Mouse (Mus musculus): ENCODE results near the gene Syt11. TPM values are rescaled to one million over a fixed set of nuclear protein-coding genes. Genes with fewer than 3 reads are reported as not detected.
"Not testable (repeated sequence)": the region's sequence is repeated elsewhere in the genome, so short reads cannot be mapped to it uniquely, and the experiment has no call there.

Gene Syt11
- total RNA-seq (2021), result 7.5 and 15.1 TPM in 2 replicates
- long read RNA-seq, experiment 1, full-length matches to known transcripts, result 5 of 7 reads
- long read RNA-seq, experiment 1, partial matches to known transcripts, result 0 of 7 reads
- long read RNA-seq, experiment 1, other reads (novel, unspliced or antisense), result 2 of 7 reads
- long read RNA-seq, experiment 2, full-length matches to known transcripts, result 2 of 4 reads
- long read RNA-seq, experiment 2, partial matches to known transcripts, result 0 of 4 reads
- long read RNA-seq, experiment 2, other reads (novel, unspliced or antisense), result 2 of 4 reads

- peak; percentile 12 for DNase-seq
Observed at GRCm38 (mm10) chr3:88774939-88775841, at the start of gene Syt11. TSS of gene Syt11 (minus strand) at chr3:88775164.

- no peak for DNase-seq
Observed at GRCm38 (mm10) chr3:88803910-88804540, 29.1 kb upstream of the Syt11 start.

- not testable (repeated sequence) for DNase-seq
Observed at GRCm38 (mm10) chr3:88797507-88797906, 22.5 kb upstream of the Syt11 start.

- DNase-seq, result not testable (repeated sequence)
Observed at GRCm38 (mm10) chr3:88788033-88788432, 13.1 kb upstream of the Syt11 start.

GRCm38 (mm10) chr3:88786805-88787204 lies 11.8 kb upstream of the Syt11 start:
- DNase-seq, result not testable (repeated sequence)

GRCm38 (mm10) chr3:88786323-88786722 lies 11.4 kb upstream of the Syt11 start:
- DNase-seq, result not testable (repeated sequence)

- DNase-seq, result no peak
Observed at GRCm38 (mm10) chr3:88784889-88785288, 9.9 kb upstream of the Syt11 start.

- DNase-seq, result not testable (repeated sequence)
Observed at GRCm38 (mm10) chr3:88773163-88773562, 1.8 kb downstream of the Syt11 start.

- DNase-seq, result peak; percentile 89
Observed at GRCm38 (mm10) chr3:88772399-88772798, 2.6 kb downstream of the Syt11 start.

- DNase-seq, result not testable (repeated sequence)
Observed at GRCm38 (mm10) chr3:88771941-88772280, 3.1 kb downstream of the Syt11 start.

GRCm38 (mm10) chr3:88771189-88771940 lies 3.6 kb downstream of the Syt11 start:
- DNase-seq, result peak; percentile 62

- no peak for DNase-seq
Observed at GRCm38 (mm10) chr3:88762401-88762831, 12.5 kb downstream of the Syt11 start.

GRCm38 (mm10) chr3:88761619-88762018 lies 13.3 kb downstream of the Syt11 start:
- no peak for DNase-seq

GRCm38 (mm10) chr3:88758045-88758500 lies 16.9 kb downstream of the Syt11 start:
- peak; percentile 77 for DNase-seq

- peak; percentile 9 for DNase-seq
Observed at GRCm38 (mm10) chr3:88756276-88756675, 18.7 kb downstream of the Syt11 start.

GRCm38 (mm10) chr3:88755541-88755940 lies 19.4 kb downstream of the Syt11 start:
- DNase-seq, result peak; percentile 18

- no peak for DNase-seq
Observed at GRCm38 (mm10) chr3:88754283-88754682, 20.7 kb downstream of the Syt11 start.

- no peak for DNase-seq
Observed at GRCm38 (mm10) chr3:88746871-88747231, 28.1 kb downstream of the Syt11 start.

GRCm38 (mm10) chr3:88746139-88746870 lies 28.7 kb downstream of the Syt11 start:
- no peak for DNase-seq

- no peak for DNase-seq
Observed at GRCm38 (mm10) chr3:88745534-88745933, 29.4 kb downstream of the Syt11 start.

GRCm38 (mm10) chr3:88740147-88740546 lies 34.8 kb downstream of the Syt11 start:
- DNase-seq, result no peak

All from adrenal gland, postnatal 14 days (tissue).